Mouse (Mus musculus): ENCODE measurements around the gene Crybg1.

DNA sequence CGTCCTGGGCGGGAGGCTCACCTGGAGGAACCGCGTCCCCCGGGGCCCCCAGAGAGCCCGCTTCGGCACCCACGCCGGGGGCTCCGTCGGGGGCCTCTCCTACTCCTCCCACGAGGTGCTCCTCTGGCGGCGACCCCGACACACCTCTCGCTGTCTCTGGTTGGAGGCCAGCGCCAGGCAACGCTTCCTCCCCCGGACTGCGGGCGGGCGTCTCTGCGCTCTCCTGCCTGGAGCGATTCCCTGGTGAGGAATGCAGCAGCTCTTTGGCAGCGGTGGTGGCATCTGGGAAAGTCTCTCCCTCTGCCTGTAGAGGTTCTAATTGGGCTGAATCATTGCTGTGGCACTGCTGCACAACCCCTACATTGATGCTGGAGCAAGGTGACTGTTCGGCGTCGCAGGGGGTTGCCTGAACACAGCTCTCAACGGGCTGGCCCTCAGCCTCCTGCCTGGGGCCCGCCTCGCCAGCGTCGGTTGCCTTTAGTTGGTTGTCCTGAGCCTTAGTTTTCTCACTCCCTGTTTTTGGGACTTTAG, 144.4 kb downstream of the Crybg1 start:
- no peak for TF ChIP-seq POLR2A (IDR thresholded peaks at IDR 0.05; ENCODE audit: low read depth, low read length)
- TF ChIP-seq TBP (conservative IDR thresholded peaks at IDR 0.05; ENCODE audit: low read depth, low read length) = no peak
- TF ChIP-seq CTCF (conservative IDR thresholded peaks at IDR 0.05 in 1 of 2, IDR thresholded peaks at IDR 0.05 in 1 of 2; ENCODE audit: low read depth in 2 of 2, low read length in 2 of 2) = no peak
- TF ChIP-seq USF1 (IDR thresholded peaks at IDR 0.05; ENCODE audit: low read depth, low read length) = no peak
- no peak for TF ChIP-seq TCF12 (IDR thresholded peaks at IDR 0.05; ENCODE audit: low read depth, low read length)
- no peak for TF ChIP-seq MEF2A (IDR thresholded peaks at IDR 0.05; ENCODE audit: borderline replicate concordance, low read depth, low read length)
- TF ChIP-seq JUND (conservative IDR thresholded peaks at IDR 0.05; ENCODE audit: low read depth, low read length) = no peak
- no peak for TF ChIP-seq CHD2 (IDR thresholded peaks at IDR 0.05; ENCODE audit: low read length)
- TF ChIP-seq MAX (IDR thresholded peaks at IDR 0.05; ENCODE audit: low read length) = no peak
- no peak for TF ChIP-seq MAFK (IDR thresholded peaks at IDR 0.05; ENCODE audit: insufficient replicate concordance, low read length)
- no peak for TF ChIP-seq MXI1 (IDR thresholded peaks at IDR 0.05; ENCODE audit: low read depth, low read length)
- TF ChIP-seq GABPA (IDR thresholded peaks at IDR 0.05; ENCODE audit: insufficient replicate concordance, low read depth, low read length) = no peak
- no peak for TF ChIP-seq IRF4 (IDR thresholded peaks at IDR 0.05; ENCODE audit: low read depth, low read length)
- TF ChIP-seq PAX5 (IDR thresholded peaks at IDR 0.05; ENCODE audit: low read length) = no peak
